Mouse (Mus musculus): ENCODE data around the gene Atad2b. TPM values are rescaled to one million over a fixed set of nuclear protein-coding genes. Genes with fewer than 3 reads are reported as not detected.

Gene Atad2b
- polyA plus RNA-seq, 1 experiment from 2014 or later = 19.9 TPM

- DNase-seq (ENCODE audit: low spot score) (no peak), ATAC-seq (replicated peaks; ENCODE audit: insufficient number of reproducible peaks, low FRiP score, low TSS enrichment, low read depth) (no peak)
- Histone ChIP-seq H3K9me3 (replicated peaks; ENCODE audit: control insufficient read depth, low read length) (no peaks in the 10 kb centered on the region), H3K9ac (replicated peaks; ENCODE audit: low read length) (no peak overlapping the region), H3K4me1 (ENCODE audit: control insufficient read depth, insufficient read depth, low read length) (no peaks in the 10 kb centered on the region), H3K36me3 (replicated peaks; ENCODE audit: control insufficient read depth, insufficient read depth, low read depth, low read length) (no peaks in the 10 kb centered on the region), H3K27me3 (ENCODE audit: control insufficient read depth, insufficient read depth, low read length) (no peaks in the 10 kb centered on the region), H3K4me3 (ENCODE audit: low read depth, low read length) (no peak overlapping the region), H3K4me2 (ENCODE audit: low read depth, low read length) (no peak overlapping the region), H3K27ac (replicated peaks; ENCODE audit: low read depth, low read length) (no peak overlapping the region)
- 49% methylated on average over 3 of the region's 3 CpGs for WGBS
These were observed 2.7 kb upstream of the Atad2b start for GRCm38 (mm10) chr12:4914441-4914840.

GRCm38 (mm10) chr12:4914944-4915343, 2.2 kb upstream of the Atad2b start:
- no peaks in the 10 kb centered on the region for H3K9me3 ChIP-seq (replicated peaks; ENCODE audit: control insufficient read depth, low read length)
- no peak overlapping the region for H3K4me3 ChIP-seq (ENCODE audit: low read depth, low read length)
- no peak overlapping the region for H3K4me2 ChIP-seq (ENCODE audit: low read depth, low read length)
- H3K27me3 ChIP-seq (ENCODE audit: control insufficient read depth, insufficient read depth, low read length) = no peaks in the 10 kb centered on the region
- no peaks in the 10 kb centered on the region for H3K36me3 ChIP-seq (replicated peaks; ENCODE audit: control insufficient read depth, insufficient read depth, low read depth, low read length)
- DNase-seq (ENCODE audit: low spot score) (no peak), ATAC-seq (replicated peaks; ENCODE audit: insufficient number of reproducible peaks, low FRiP score, low TSS enrichment, low read depth) (no peak)
- H3K27ac ChIP-seq (replicated peaks; ENCODE audit: low read depth, low read length) = no peak overlapping the region
- no peaks in the 10 kb centered on the region for H3K4me1 ChIP-seq (ENCODE audit: control insufficient read depth, insufficient read depth, low read length)
- no peak overlapping the region for H3K9ac ChIP-seq (replicated peaks; ENCODE audit: low read length)
- 83% methylated on average over 3 of the region's 3 CpGs for WGBS

DNA sequence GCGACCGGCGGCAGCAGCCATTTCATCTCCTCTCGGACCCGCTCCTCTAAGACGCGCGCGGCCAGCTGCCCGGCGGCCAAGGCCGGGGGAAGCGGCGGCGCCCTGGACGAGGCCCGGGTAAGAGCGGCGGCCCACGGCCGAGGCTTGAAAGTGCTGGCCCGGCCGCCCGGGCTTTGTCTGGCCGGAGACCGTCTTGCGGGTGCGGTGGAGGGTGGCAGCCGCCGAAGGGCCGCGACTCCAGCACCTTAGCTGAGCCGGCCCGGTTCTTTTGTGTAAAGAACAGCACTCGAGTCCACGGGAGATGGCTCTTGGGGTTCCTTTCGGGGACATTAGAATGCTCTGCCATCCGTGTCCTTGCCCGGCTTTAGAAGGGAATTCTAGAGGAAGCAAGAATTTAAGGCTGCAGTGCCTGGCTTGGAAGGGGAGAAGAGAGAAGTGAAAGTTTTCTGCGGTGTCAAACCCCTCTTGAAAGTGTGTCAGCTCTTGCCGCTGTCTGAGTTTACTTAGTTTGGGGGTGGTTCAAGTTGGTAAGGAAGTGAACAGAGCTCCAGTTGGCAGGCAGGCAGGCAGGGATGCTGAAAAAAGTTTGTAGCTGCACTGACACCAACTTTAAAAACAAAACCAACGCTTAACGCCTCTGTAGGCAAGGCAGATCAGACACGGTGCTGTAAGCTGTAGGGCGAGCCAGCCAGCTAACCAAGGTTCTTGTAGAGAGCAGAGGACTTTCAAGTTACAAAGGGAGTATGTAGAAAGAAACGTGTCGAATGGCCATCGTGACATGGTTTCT, 845 bp downstream of the Atad2b start:
- Histone ChIP-seq H3K9me3 (replicated peaks; ENCODE audit: control insufficient read depth, low read length) (no peaks in the 10 kb centered on the region), H3K27ac (replicated peaks; ENCODE audit: low read depth, low read length) (peak overlapping the region; percentile 93), H3K4me2 (ENCODE audit: low read depth, low read length) (peak overlapping the region; percentile 54), H3K4me3 (ENCODE audit: low read depth, low read length) (peak overlapping the region; percentile 96), H3K9ac (replicated peaks; ENCODE audit: low read length) (peak overlapping the region; percentile 98), H3K36me3 (replicated peaks; ENCODE audit: control insufficient read depth, insufficient read depth, low read depth, low read length) (no peaks in the 10 kb centered on the region), H3K27me3 (ENCODE audit: control insufficient read depth, insufficient read depth, low read length) (no peaks in the 10 kb centered on the region), H3K4me1 (ENCODE audit: control insufficient read depth, insufficient read depth, low read length) (no peaks in the 10 kb centered on the region)
- WGBS = 0% methylated on average over 30 of the region's 48 CpGs
- DNase-seq (ENCODE audit: low spot score) = peak; percentile 59
- ATAC-seq (replicated peaks; ENCODE audit: insufficient number of reproducible peaks, low FRiP score, low TSS enrichment, low read depth) = peak; percentile 61

DNA sequence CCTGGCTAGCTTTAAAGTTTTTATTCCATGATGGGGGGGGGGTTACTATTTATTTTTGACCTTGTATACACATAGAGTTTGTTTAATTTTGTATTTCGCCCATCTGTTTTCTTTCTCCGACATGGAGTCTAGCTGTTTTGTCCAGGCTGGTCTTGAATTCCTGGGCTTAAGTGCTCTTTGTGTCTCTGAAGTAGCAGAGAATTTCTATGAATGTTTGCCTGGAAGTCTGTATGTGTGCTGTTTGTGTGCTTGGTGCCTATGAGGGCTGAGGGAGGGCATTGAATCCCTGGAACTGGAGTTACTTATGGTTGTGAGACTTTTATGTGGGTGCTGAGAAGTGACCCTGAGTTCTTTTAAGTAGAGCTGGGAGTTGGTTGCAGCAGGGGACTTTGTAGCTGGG, 11.0 kb downstream of the Atad2b start:
- Histone ChIP-seq H3K9ac (replicated peaks; ENCODE audit: low read length) (no peak overlapping the region), H3K4me2 (ENCODE audit: low read depth, low read length) (no peak overlapping the region), H3K27me3 (ENCODE audit: control insufficient read depth, insufficient read depth, low read length) (no peaks in the 10 kb centered on the region), H3K36me3 (replicated peaks; ENCODE audit: control insufficient read depth, insufficient read depth, low read depth, low read length) (no peaks in the 10 kb centered on the region), H3K9me3 (replicated peaks; ENCODE audit: control insufficient read depth, low read length) (no peaks in the 10 kb centered on the region), H3K4me1 (ENCODE audit: control insufficient read depth, insufficient read depth, low read length) (no peaks in the 10 kb centered on the region), H3K4me3 (ENCODE audit: low read depth, low read length) (no peak overlapping the region), H3K27ac (replicated peaks; ENCODE audit: low read depth, low read length) (no peak overlapping the region)
- no peak for DNase-seq (ENCODE audit: low spot score)
- no peak for ATAC-seq (replicated peaks; ENCODE audit: insufficient number of reproducible peaks, low FRiP score, low TSS enrichment, low read depth)
- 90% methylated on average over 2 of the region's 2 CpGs for WGBS

DNA sequence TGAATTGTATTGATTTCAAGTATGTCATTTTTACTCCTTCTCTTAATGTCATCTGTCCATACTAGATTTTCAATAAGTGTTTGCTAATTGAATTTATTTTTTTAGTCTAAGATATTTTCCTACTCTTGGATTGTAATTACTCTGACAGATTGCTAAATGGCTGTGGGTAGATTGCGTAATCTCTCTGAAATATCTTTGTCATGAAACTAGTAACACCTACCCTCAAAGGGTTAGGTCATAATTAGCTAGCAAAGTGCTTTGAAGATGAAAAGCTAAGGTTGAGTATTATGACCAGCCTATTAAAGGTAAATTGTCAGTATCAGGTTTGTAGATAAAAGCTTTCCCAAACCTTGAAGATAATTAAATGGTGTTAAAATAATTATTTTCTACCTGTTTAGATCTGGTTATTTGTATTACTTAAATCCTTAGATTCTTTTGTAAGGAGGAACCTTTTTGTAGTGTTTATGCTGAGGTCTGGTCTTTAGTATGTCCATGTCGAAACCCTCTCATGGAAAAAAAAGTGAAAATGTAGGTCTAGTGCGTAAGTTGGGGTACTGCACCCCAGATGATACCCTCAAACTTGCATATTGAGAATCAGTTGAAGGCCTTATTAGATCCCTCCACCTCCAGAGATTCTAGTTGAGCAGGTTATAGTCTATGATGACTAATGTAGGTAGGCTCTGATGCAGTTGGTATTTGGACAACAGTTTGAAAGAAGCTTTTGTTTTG, 13.8 kb downstream of the Atad2b start:
- no peaks in the 10 kb centered on the region for H3K36me3 ChIP-seq (replicated peaks; ENCODE audit: control insufficient read depth, insufficient read depth, low read depth, low read length)
- H3K27me3 ChIP-seq (ENCODE audit: control insufficient read depth, insufficient read depth, low read length) = no peaks in the 10 kb centered on the region
- H3K4me2 ChIP-seq (ENCODE audit: low read depth, low read length) = no peak overlapping the region
- WGBS = 95% methylated on average over 3 of the region's 3 CpGs
- H3K27ac ChIP-seq (replicated peaks; ENCODE audit: low read depth, low read length) = no peak overlapping the region
- no peaks in the 10 kb centered on the region for H3K9me3 ChIP-seq (replicated peaks; ENCODE audit: control insufficient read depth, low read length)
- H3K9ac ChIP-seq (replicated peaks; ENCODE audit: low read length) = no peak overlapping the region
- H3K4me3 ChIP-seq (ENCODE audit: low read depth, low read length) = no peak overlapping the region
- H3K4me1 ChIP-seq (ENCODE audit: control insufficient read depth, insufficient read depth, low read length) = no peaks in the 10 kb centered on the region
- DNase-seq (ENCODE audit: low spot score) (no peak), ATAC-seq (replicated peaks; ENCODE audit: insufficient number of reproducible peaks, low FRiP score, low TSS enrichment, low read depth) (no peak)

- Histone ChIP-seq H3K27ac (replicated peaks; ENCODE audit: low read depth, low read length) (no peak overlapping the region), H3K9me3 (replicated peaks; ENCODE audit: control insufficient read depth, low read length) (no peaks in the 10 kb centered on the region), H3K4me2 (ENCODE audit: low read depth, low read length) (no peak overlapping the region), H3K4me3 (ENCODE audit: low read depth, low read length) (no peak overlapping the region), H3K9ac (replicated peaks; ENCODE audit: low read length) (no peak overlapping the region), H3K27me3 (ENCODE audit: control insufficient read depth, insufficient read depth, low read length) (no peaks in the 10 kb centered on the region), H3K36me3 (replicated peaks; ENCODE audit: control insufficient read depth, insufficient read depth, low read depth, low read length) (peaks cover 2% of the 10 kb centered on the region), H3K4me1 (ENCODE audit: control insufficient read depth, insufficient read depth, low read length) (no peaks in the 10 kb centered on the region)
- DNase-seq (ENCODE audit: low spot score) (no peak), ATAC-seq (replicated peaks; ENCODE audit: insufficient number of reproducible peaks, low FRiP score, low TSS enrichment, low read depth) (no peak)
- 97% methylated on average over 1 of the region's 1 CpGs for WGBS
These were observed 35.1 kb downstream of the Atad2b start for GRCm38 (mm10) chr12:4952272-4952671.

GRCm38 (mm10) chr12:4953156-4953555, 36.0 kb downstream of the Atad2b start:
- WGBS = 89% methylated on average over 4 of the region's 4 CpGs
- DNase-seq (ENCODE audit: low spot score) = no peak
- Histone ChIP-seq H3K4me3 (ENCODE audit: low read depth, low read length) (no peak overlapping the region), H3K4me1 (ENCODE audit: control insufficient read depth, insufficient read depth, low read length) (no peaks in the 10 kb centered on the region), H3K9ac (replicated peaks; ENCODE audit: low read length) (no peak overlapping the region), H3K27ac (replicated peaks; ENCODE audit: low read depth, low read length) (no peak overlapping the region), H3K4me2 (ENCODE audit: low read depth, low read length) (no peak overlapping the region), H3K9me3 (replicated peaks; ENCODE audit: control insufficient read depth, low read length) (no peaks in the 10 kb centered on the region), H3K27me3 (ENCODE audit: control insufficient read depth, insufficient read depth, low read length) (no peaks in the 10 kb centered on the region), H3K36me3 (replicated peaks; ENCODE audit: control insufficient read depth, insufficient read depth, low read depth, low read length) (peaks cover 2% of the 10 kb centered on the region)
- ATAC-seq (replicated peaks; ENCODE audit: insufficient number of reproducible peaks, low FRiP score, low TSS enrichment, low read depth) = no peak

DNA sequence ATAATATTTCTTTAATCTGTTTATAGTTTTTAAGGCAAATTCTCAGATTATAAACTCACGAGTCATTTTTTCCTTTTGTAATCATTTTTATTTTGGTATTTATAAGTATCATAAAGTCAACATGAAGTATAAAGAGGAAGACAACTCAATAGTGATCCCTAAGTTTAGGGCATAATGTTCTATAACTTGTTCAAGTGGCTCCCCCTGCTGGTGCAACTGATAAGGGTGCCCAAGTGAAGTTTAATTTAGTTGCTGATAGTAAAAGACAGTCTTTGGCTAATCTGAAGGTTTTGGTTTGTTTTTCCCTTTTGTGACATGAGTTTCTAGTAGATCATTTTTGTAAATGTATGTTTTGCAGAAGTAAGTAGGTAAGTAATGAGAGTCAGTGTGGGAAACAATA, 55.8 kb downstream of the Atad2b start:
- ATAC-seq (replicated peaks; ENCODE audit: insufficient number of reproducible peaks, low FRiP score, low TSS enrichment, low read depth) (no peak), DNase-seq (ENCODE audit: low spot score) (peak; percentile 83)
- Histone ChIP-seq H3K9ac (replicated peaks; ENCODE audit: low read length) (no peak overlapping the region), H3K27ac (replicated peaks; ENCODE audit: low read depth, low read length) (no peak overlapping the region), H3K9me3 (replicated peaks; ENCODE audit: control insufficient read depth, low read length) (no peaks in the 10 kb centered on the region), H3K4me2 (ENCODE audit: low read depth, low read length) (no peak overlapping the region), H3K27me3 (ENCODE audit: control insufficient read depth, insufficient read depth, low read length) (no peaks in the 10 kb centered on the region), H3K4me3 (ENCODE audit: low read depth, low read length) (no peak overlapping the region), H3K36me3 (replicated peaks; ENCODE audit: control insufficient read depth, insufficient read depth, low read depth, low read length) (peaks cover 4% of the 10 kb centered on the region; the same call in 1 of the 2 replicates), H3K4me1 (ENCODE audit: control insufficient read depth, insufficient read depth, low read length) (no peaks in the 10 kb centered on the region)
- 39% methylated on average over 1 of the region's 1 CpGs for WGBS

Data from embryonic facial prominence, embryonic 11.5 days (tissue).